Mouse (Mus musculus) cerebellum, adult 2 months (tissue): ENCODE data around the gene Tcf15. TPM values are rescaled to one million over a fixed set of nuclear protein-coding genes. Genes with fewer than 3 reads are reported as not detected.

Source experiments
- DNase-seq, 2 experiments: peaks; one replicate each; pipeline ENCODE4 v3.0.0; 2021
- H3K27ac ChIP-seq: fragments of 200-500 bp; 2 replicates; pipeline ENCODE4 v1.5.1; 2012; ENCODE audit warnings: low read length, control low read depth, inconsistent platforms; ENCODE audit not compliant: insufficient read depth
- H3K27me3 ChIP-seq: fragments of 200-500 bp; 2 replicates; pipeline ENCODE4 v1.6.1; 2012; ENCODE audit warnings: inconsistent platforms, mild to moderate bottlenecking, low read length, moderate library complexity; ENCODE audit not compliant: control insufficient read depth, insufficient read depth
- H3K4me1 ChIP-seq: fragments of 200-500 bp; 2 replicates; pipeline ENCODE4 v1.6.1; 2011; ENCODE audit warnings: low read length; ENCODE audit not compliant: control insufficient read depth, insufficient read depth
- H3K4me3 ChIP-seq: fragments of 200-500 bp; replicated peaks from 2 replicates; pipeline ENCODE3; 2011; ENCODE audit warnings: mild to moderate bottlenecking, low read depth, low read length, control low read depth; ENCODE audit not compliant: insufficient read depth
- CTCF ChIP-seq: fragments of 200-500 bp; IDR thresholded peaks from 2 replicates; pipeline ENCODE4 v1.5.1; 2011; ENCODE audit warnings: low read depth, mild to moderate bottlenecking, control low read depth, low read length, moderate library complexity, borderline replicate concordance; ENCODE audit not compliant: insufficient read depth
- POLR2A ChIP-seq: fragments of 200-500 bp; IDR thresholded peaks from 2 replicates; pipeline ENCODE4 v1.6.1; 2011; ENCODE audit warnings: low read length, control low read depth, borderline replicate concordance; ENCODE audit not compliant: insufficient read depth
- WGBS: fragments of 180-500 bp; shearing (Covaris S2); methylation state at CpG from one replicate; pipeline ENCODE4 v1.1.7; 2018; 5-methylcytosine and 5-hydroxymethylcytosine counted together
- polyA plus RNA-seq: library from polyadenylated mRNA; depleted of rRNA; stranded (reverse); fragments of >200 nt; gene quantifications from 2 replicates; pipeline ENCODE4 v1.2.3, GENCODE M21; 2012

Tcf15 gene
- polyA plus RNA-seq, 1 experiment, result 2.6 TPM

DNA sequence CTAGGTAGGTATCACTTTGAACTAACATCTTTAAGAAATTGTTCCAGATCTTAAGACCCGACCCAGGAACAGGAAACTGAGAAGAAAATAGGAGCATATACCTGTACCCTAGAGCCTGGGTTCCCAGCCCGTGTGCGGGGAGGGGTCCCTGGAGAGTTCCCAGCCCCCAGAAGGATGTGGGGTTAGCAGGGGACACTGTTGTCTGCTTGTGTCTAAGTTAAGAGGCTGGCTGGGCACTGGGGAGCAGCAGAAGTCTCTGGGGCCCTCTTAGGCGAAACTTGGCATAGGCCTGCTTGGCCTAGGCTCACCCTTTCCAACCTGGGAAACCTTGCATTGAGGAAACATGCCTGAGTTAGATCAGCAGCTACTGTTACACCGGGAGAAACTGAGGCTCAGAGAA, 1.1 kb downstream of the Tcf15 start:
- no peak overlapping the region for H3K4me3 ChIP-seq
- peaks cover under 1% of the 10 kb centered on the region; the same call in 1 of the 2 replicates for H3K4me1 ChIP-seq
- H3K27ac ChIP-seq, result no peak overlapping the region
- TF ChIP-seq CTCF (no peak), POLR2A (no peak)
- H3K27me3 ChIP-seq, result peaks cover 4% of the 10 kb centered on the region
- 87% methylated on average over 5 of the region's 5 CpGs for WGBS
- no peak for DNase-seq

DNA sequence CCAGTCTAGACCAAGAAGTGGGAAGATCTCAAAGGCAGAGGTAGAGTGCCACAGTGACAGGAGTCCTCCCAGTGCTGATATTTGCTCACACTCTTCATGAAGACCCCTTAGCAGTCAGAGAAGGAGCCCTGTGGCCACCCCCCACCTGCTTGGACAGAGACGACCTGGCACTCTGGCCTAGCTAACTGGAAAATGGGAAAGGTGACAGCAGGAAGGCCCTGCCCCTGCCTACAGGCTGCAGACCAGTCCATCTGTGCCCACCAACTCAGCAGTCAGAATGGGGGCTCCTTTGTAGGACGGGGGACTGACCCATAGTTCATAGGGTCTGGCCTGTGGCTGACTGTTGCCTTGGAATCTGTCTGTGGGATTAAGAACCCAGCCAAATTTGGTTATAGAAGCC, 2.4 kb downstream of the Tcf15 start:
- WGBS, result 58% methylated on average over 2 of the region's 2 CpGs
- DNase-seq, result no peak
- no peak overlapping the region for H3K4me3 ChIP-seq
- TF ChIP-seq POLR2A, result no peak
- TF ChIP-seq CTCF, result no peak
- no peaks in the 10 kb centered on the region for H3K4me1 ChIP-seq
- H3K27me3 ChIP-seq, result peaks cover 4% of the 10 kb centered on the region
- no peak overlapping the region for H3K27ac ChIP-seq

DNA sequence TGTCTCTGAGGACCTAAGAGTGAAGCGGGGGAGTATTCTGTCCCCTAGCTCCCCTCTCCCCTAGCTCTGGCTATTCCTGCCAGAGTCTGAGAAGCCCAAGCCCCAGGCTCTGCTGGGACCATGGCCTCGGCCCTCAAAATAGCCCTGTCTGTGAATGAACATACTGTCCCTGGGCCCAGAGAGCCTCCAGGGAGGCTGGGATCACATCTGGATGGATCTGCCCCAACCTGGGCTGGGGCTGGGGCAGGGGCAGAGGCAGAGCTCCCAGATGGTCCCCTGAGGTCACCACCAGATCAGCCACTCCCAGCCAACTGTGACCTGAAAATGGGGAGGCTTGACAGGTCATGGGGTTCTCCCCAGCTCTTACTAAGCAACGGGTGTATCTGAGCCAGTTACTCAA, 3.7 kb downstream of the Tcf15 start:
- no peak overlapping the region for H3K4me3 ChIP-seq
- no peak for TF ChIP-seq POLR2A
- TF ChIP-seq CTCF, result no peak
- H3K4me1 ChIP-seq, result no peaks in the 10 kb centered on the region
- no peak for DNase-seq
- H3K27me3 ChIP-seq, result peaks cover 3% of the 10 kb centered on the region
- WGBS, result 73% methylated on average over 3 of the region's 3 CpGs
- H3K27ac ChIP-seq, result no peak overlapping the region

DNA sequence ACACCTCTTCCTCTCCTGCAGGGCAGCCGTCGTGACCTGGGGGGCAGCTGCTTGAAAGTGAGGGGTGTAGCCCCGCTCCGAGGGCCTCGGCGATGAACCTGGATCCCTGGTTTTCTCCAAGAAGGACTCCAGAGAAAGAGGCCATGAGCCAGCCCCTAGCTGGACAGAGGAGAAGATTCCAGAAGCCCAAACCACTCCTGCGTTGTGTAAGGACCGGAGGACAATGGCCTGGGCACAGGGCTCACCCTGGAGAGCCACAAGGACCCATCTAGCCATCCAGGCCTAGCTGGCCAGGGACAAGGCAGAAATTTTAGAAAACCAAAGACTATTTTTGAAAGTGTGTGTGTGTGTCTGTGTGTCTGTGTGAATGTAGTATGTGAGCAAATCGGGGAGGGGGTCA, 5.3 kb downstream of the Tcf15 start:
- Histone ChIP-seq H3K4me1 (no peaks in the 10 kb centered on the region), H3K27ac (no peak overlapping the region), H3K4me3 (no peak overlapping the region), H3K27me3 (peaks cover 2% of the 10 kb centered on the region; the same call in 1 of the 2 replicates)
- 88% methylated on average over 9 of the region's 9 CpGs for WGBS
- no peak for DNase-seq
- no peak for TF ChIP-seq POLR2A
- TF ChIP-seq CTCF, result no peak

DNA sequence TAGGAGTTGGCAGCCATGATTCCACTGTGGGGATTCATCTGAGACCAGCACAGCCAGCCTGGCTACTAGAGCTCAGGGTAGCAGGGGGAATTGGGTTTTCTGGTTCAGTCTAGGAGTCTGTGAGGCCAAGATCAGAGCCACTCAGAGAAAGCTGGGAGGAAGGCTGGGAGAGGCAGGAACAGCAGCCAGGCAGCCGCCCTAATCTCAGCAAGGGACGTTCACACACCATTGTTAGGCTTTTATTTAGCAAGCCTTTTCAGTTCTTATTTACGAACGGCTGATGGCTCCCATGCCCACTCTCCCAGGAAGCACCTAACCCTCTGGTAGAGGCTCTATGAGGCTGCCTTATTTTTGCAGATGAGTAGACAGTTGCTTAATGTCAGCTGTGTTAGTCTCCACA, 6.5 kb downstream of the Tcf15 start:
- 48% methylated on average over 4 of the region's 4 CpGs for WGBS
- H3K4me3 ChIP-seq, result no peak overlapping the region
- no peak for DNase-seq
- no peaks in the 10 kb centered on the region for H3K4me1 ChIP-seq
- no peak for TF ChIP-seq CTCF
- H3K27ac ChIP-seq, result no peak overlapping the region
- H3K27me3 ChIP-seq, result no peaks in the 10 kb centered on the region

DNA sequence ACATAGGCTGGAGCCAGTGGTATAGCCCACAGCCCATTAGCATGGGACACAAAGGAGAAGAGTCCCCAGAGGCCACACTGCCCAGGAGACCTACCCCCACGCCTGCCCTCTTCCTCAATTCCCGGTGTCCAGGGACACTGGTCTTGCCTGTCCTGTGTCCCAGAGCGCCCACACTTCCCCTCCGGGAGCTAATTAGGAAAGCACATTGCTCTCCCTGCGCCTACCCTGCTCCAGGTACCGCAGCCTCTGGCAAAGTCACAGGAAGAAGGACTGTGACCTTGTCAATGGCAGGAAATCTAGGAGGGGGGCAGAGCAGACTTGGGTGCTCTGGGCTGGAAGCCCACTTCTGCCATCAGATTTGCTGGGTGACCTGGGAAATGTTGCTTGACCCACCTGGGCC, 7.0 kb downstream of the Tcf15 start:
- H3K27me3 ChIP-seq, result no peaks in the 10 kb centered on the region
- no peak overlapping the region for H3K27ac ChIP-seq
- DNase-seq, result no peak
- TF ChIP-seq POLR2A, result no peak
- TF ChIP-seq CTCF, result no peak
- 73% methylated on average over 6 of the region's 6 CpGs for WGBS
- H3K4me1 ChIP-seq, result no peaks in the 10 kb centered on the region
- H3K4me3 ChIP-seq, result no peak overlapping the region

DNA sequence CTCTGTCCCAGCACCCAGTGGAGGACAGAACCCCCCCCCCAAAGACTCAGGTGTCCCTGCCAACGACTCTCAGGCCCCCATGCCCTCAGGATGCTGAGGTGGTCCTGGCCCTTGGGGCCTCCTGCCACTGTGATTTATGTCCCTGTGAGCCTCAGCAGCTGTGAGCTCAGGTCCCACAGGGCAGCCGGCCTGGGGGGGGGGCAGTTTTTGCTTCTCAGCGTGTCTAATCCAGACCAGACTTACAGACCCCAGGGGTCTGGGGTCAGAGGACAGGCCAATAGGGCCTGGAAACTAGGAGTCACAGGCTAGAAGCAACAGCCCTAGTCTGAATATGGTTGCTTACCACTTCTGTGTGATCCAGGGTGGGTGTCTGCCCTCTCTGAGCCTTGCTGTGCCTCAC, 10.0 kb downstream of the Tcf15 start:
- Histone ChIP-seq H3K4me3 (no peak overlapping the region), H3K27me3 (no peaks in the 10 kb centered on the region), H3K4me1 (no peaks in the 10 kb centered on the region), H3K27ac (no peak overlapping the region)
- 47% methylated on average over 3 of the region's 3 CpGs for WGBS
- DNase-seq, result no peak
- TF ChIP-seq POLR2A, result no peak
- TF ChIP-seq CTCF, result no peak

DNA sequence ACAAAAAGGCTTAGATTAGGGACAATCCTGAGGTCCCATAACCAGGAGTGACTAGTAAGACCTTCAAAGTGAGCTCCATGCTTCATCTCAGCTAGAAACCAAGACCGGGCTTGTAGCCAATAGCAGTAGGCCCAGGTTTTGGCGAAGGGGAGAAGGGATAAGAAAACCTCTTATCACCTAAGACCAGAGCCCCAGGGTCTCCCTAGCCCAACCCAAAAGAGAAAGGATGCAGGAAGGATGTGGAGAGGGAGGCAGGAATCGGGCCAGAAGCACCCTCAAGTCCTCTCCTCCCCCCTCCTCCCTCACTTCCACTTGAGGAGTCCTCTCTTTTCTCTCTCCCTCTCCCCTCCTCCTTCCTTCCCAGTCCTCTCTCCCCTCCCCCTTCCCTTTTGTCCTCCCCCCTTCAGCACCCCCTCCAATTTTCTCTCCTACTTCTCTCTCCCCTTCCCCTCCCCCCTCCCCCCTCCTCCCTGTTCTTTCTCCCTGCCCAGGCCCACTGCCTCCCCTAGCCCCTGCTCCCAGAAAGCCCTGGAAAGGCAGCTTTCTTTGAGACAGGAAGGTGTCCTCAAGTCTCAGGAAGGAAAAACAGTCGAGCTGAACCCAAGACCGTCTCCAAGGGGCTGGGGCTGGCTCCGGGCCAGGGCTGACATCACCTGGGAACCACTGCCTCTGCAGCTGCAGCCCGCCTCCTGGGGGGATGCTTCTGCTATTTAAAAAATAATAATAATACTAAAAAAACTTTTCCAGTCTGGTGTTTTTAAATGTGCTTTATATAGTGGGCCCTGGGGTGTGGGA, 12.2 kb downstream of the Tcf15 start:
- Histone ChIP-seq H3K27me3 (no peaks in the 10 kb centered on the region), H3K4me1 (no peaks in the 10 kb centered on the region), H3K4me3 (no peak overlapping the region), H3K27ac (no peak overlapping the region)
- DNase-seq, result no peak
- TF ChIP-seq CTCF (no peak), POLR2A (no peak)
- 48% methylated on average over 7 of the region's 7 CpGs for WGBS
